Mouse (Mus musculus) adrenal gland, adult (tissue): ENCODE data around the gene Nid2.

Experiments
- DNase-seq, 2 experiments: peaks; one replicate each; pipeline ENCODE4 v3.0.0; 2022 to 2023; ENCODE audit warnings: low spot score in 1 of 2; ENCODE audit not compliant: inconsistent age in 2 of 2

Nid2 gene

DNA sequence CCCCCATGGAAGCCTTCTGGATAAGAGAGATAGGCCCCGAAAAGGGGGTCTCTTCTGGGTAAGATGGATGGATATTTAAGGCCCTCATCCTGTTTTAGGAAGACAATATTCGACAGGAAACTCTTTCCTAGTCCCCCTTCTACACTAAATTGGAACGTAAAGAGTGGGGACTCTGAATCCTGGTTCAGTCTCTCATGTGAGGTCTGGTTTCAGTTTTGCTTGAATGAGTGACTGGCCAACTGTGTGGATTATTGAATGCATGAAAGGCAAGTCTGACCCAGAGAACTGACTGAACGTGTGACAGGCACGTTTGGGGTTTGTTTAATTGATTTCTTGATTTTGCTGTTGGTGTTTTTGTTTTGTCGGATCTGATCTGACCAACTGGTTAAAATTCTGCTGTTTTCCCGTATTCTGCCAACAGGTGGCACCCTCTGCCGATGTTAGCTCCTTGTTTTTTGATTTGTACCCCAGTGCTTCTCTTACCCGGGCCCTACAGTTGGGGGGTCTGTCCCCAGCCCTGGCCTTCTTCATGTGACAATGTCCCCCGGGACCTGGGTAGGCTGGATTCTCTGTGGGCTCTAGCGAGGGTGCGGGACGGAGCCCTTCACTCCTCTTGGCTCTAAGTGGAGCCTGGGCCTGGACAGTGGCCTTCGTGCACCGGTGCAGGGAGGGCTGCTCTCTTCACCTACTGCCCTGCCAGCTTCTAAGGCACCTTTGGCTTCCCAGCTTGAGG, 88.7 kb downstream of the Nid2 start:
- DNase-seq, result peak; percentile 61 to 90

- DNase-seq, result no peak
Measured at GRCm38 (mm10) chr14:19853471-19853870, 102.4 kb downstream of the Nid2 start.

DNA sequence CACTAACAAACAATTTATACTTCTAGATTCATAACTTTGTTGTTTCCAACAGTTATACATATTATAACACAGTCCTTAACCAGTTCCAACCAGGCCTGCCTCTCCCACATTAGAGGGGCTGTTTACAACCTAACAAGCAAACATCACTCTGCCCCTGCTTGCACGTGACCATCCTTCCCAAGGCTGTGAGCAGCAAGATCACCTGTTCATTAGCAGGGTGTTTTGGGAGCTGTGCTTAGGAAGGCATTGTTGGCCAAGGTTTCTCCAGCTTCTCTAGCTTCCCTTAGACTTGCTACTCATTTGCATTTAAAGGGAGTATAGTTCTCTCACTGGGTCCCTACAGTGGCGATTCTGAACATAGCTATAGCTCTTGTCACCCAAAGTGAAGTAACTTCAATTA, 107.2 kb downstream of the Nid2 start:
- DNase-seq, result no peak

DNA sequence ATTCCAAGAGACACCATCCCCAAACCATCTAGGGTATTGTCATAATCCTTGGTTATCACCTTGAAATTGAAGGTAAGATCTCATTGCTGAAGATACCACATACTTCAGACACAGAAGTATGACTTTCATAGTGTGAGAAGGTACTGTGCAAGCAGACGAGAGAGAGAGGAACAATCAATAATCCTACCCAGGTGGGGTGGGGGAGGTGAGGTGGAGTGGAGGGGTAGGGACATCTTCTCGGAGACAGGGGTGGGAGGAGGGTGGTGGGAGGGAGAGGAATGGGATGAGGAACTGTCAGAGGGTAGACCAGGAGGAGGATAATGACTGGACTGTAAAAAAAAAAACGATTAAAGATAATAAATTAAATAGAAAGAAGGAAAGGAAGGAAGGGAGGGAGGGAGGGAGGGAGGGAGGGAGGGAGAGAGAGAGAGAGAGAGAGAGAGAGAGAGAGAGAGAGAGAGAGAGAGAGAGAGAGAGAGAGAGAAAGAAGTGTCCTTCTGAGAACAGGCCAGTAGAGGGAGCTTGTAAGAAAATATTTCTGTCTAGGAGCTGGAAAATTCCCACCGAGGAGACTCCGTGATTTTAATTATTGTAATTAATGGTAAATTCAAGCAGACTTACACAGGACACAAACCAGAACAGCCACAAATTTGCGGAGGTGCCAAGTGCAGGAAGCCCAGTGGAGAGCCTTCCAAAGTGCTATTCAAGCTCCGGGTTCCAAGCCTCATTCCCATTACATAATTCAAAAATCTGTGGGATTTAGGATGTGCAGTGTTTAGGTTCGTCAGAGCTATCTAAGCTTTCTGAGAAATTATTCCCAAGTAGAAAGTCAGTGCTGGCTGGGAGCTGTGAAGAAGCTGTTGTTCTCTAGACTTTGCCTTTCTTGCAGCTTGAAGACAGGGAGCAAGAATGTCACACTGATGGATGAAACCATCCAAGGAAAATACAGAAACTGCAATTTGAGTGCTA, 108.0 kb downstream of the Nid2 start:
- peak in 1 of 2 experiments; percentile 56 for DNase-seq

- DNase-seq, result no peak
Measured at GRCm38 (mm10) chr14:19860281-19860680, 109.2 kb downstream of the Nid2 start.
